Mouse (Mus musculus) forebrain, embryonic 16.5 days (tissue): Measurements from ENCODE around the gene Slc4a1. TPM values are rescaled to one million over a fixed set of nuclear protein-coding genes. Genes with fewer than 3 reads are reported as not detected.
"Not testable (repeated sequence)": the region's sequence is repeated elsewhere in the genome, so short reads cannot be mapped to it uniquely, and the experiment has no call there.

Source experiments
- ATAC-seq: fragments of 200-750 bp; cut with Nextera tagmentation; 2 replicates; pipeline ENCODE4 v1.8.0; 2017; ENCODE audit warnings: mild to moderate bottlenecking, moderate library complexity
- H3K27ac ChIP-seq: fragments of 300-500 bp; sonication (generic); 2 replicates; pipeline ENCODE4 v1.5.1; 2014; ENCODE audit warnings: low read length, control low read depth
- H3K27me3 ChIP-seq: fragments of 300-500 bp; sonication (generic); replicated peaks from 2 replicates; pipeline ENCODE4 v1.6.1; 2014; ENCODE audit warnings: low read length; ENCODE audit not compliant: control insufficient read depth, insufficient read depth
- H3K36me3 ChIP-seq: fragments of 300-500 bp; sonication (generic); 2 replicates; pipeline ENCODE4 v1.6.1; 2014; ENCODE audit not compliant: control insufficient read depth, insufficient read depth
- H3K4me1 ChIP-seq: fragments of 300-500 bp; sonication (generic); replicated peaks from 2 replicates; pipeline ENCODE4 v1.6.1; 2014; ENCODE audit warnings: low read length; ENCODE audit not compliant: control insufficient read depth, insufficient read depth
- H3K4me2 ChIP-seq: fragments of 300-500 bp; sonication (generic); 2 replicates; pipeline ENCODE4 v1.6.1; 2014; ENCODE audit warnings: mild to moderate bottlenecking, low read length, control low read depth
- H3K4me3 ChIP-seq: fragments of 300-500 bp; sonication (generic); replicated peaks from 2 replicates; pipeline ENCODE4 v1.5.1; 2014; ENCODE audit warnings: mild to moderate bottlenecking, low read length, control low read depth
- H3K9ac ChIP-seq: fragments of 300-500 bp; sonication (generic); replicated peaks from 2 replicates; pipeline ENCODE4 v1.6.1; 2014; ENCODE audit warnings: low read depth, low read length, control low read depth
- H3K9me3 ChIP-seq: fragments of 300-500 bp; sonication (generic); 2 replicates; pipeline ENCODE4 v1.6.1; 2016; ENCODE audit warnings: low read length; ENCODE audit not compliant: control insufficient read depth
- whole genome bisulfite sequencing: fragments of 180-500 bp; shearing (Covaris S2); extraction: QIAGEN DNeasy Blood & Tissue Kit; methylation state at CpG from one replicate; pipeline ENCODE4 v1.1.7; 2014; 5-methylcytosine and 5-hydroxymethylcytosine counted together
- polyA plus RNA-seq: library from polyadenylated mRNA; unstranded; fragments of >200 nt; fragmentation: Nextera tagmentation; extraction: Ambion mirVana; gene quantifications from 2 replicates; pipeline ENCODE4 v1.2.1, GENCODE M21; 2015

Gene Slc4a1
- 2.0 and 2.9 TPM in 2 replicates for polyA plus RNA-seq

- not testable (repeated sequence) for H3K9ac ChIP-seq, H3K4me1 ChIP-seq, ATAC-seq, H3K27me3 ChIP-seq, H3K4me3 ChIP-seq, H3K4me2 ChIP-seq, H3K27ac ChIP-seq, H3K9me3 ChIP-seq, H3K36me3 ChIP-seq
- 82% methylated on average over 8 of the region's 8 CpGs for WGBS
These were observed at the start of gene Slc4a1 for GRCm38 (mm10) chr11:102366103-102366502. Slc4a1 (minus strand) TSS chr11:102366203.

- H3K36me3 ChIP-seq, result no peaks in the 10 kb centered on the region
- no peaks in the 10 kb centered on the region for H3K27me3 ChIP-seq
- no peak for ATAC-seq
- WGBS, result 76% methylated on average over 10 of the region's 10 CpGs
- H3K9ac ChIP-seq, result no peak overlapping the region
- no peak overlapping the region for H3K27ac ChIP-seq
- H3K9me3 ChIP-seq, result no peaks in the 10 kb centered on the region
- no peak overlapping the region for H3K4me3 ChIP-seq
- no peak overlapping the region for H3K4me2 ChIP-seq
- H3K4me1 ChIP-seq, result 0 out of 2 replicates have a peak, but pooled peaks cover 2% of the 10 kb centered on the region
These were observed 49.2 kb upstream of the Slc4a1 start for GRCm38 (mm10) chr11:102415034-102415802.

DNA sequence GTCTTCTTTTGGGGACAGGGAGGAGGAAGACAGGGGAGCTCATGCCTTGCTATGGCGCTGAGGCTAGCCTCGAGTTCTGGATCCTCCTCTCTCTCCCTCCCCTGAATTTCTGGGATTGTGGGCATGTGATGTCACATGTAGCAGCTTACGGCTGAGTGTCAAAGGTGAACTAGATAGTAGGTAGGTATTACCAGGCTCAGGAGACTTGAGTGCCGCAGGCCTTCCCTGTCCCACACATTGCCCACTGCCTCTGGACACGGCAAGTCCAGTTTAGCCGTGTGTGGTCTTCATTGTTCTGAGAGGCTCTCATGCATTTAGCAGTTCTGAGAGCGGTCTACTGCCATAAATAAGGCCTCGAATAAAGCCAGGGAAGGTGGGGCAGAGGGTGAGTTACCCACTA, 47.1 kb upstream of the Slc4a1 start:
- H3K4me3 ChIP-seq, result no peak overlapping the region
- no peaks in the 10 kb centered on the region for H3K36me3 ChIP-seq
- no peak for ATAC-seq
- WGBS, result 75% methylated on average over 8 of the region's 8 CpGs
- H3K9me3 ChIP-seq, result no peaks in the 10 kb centered on the region
- H3K27ac ChIP-seq, result no peak overlapping the region
- no peak overlapping the region for H3K4me2 ChIP-seq
- H3K4me1 ChIP-seq, result peaks cover 5% of the 10 kb centered on the region
- no peaks in the 10 kb centered on the region for H3K27me3 ChIP-seq
- no peak overlapping the region for H3K9ac ChIP-seq

GRCm38 (mm10) chr11:102411704-102412103, 45.7 kb upstream of the Slc4a1 start:
- Histone ChIP-seq H3K36me3 (no peaks in the 10 kb centered on the region), H3K9me3 (no peaks in the 10 kb centered on the region), H3K4me2 (no peak overlapping the region), H3K27ac (no peak overlapping the region), H3K27me3 (no peaks in the 10 kb centered on the region), H3K9ac (no peak overlapping the region), H3K4me1 (peaks cover 11% of the 10 kb centered on the region), H3K4me3 (no peak overlapping the region)
- WGBS, result 8% methylated on average over 11 of the region's 11 CpGs
- ATAC-seq, result peak; percentile 15; the same call in 1 of the 2 replicates

DNA sequence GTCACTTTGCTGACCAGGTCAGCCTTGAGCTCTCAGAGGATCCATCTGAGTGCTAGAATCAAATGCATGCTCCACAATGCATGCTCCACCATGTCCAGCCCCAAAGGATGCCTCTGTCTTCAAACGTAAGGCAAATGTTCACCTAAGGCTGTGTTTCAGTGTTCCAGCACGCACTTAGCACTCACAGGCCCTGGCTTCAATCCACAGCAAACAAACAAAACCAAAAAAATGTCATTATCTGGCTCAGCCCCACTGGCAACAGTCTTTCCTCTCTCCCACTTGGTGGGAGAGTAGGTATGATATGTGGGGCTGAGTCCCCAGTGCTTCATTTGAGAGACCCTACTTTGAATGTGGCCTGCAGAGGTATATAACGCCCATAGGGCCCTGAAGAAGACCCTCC, 45.1 kb upstream of the Slc4a1 start:
- H3K9me3 ChIP-seq, result no peaks in the 10 kb centered on the region
- no peak overlapping the region for H3K9ac ChIP-seq
- H3K4me1 ChIP-seq, result peaks cover 17% of the 10 kb centered on the region
- H3K4me3 ChIP-seq, result no peak overlapping the region
- no peak overlapping the region for H3K4me2 ChIP-seq
- 80% methylated on average over 3 of the region's 3 CpGs for WGBS
- no peaks in the 10 kb centered on the region for H3K27me3 ChIP-seq
- no peak for ATAC-seq
- H3K36me3 ChIP-seq, result no peaks in the 10 kb centered on the region
- H3K27ac ChIP-seq, result no peak overlapping the region

DNA sequence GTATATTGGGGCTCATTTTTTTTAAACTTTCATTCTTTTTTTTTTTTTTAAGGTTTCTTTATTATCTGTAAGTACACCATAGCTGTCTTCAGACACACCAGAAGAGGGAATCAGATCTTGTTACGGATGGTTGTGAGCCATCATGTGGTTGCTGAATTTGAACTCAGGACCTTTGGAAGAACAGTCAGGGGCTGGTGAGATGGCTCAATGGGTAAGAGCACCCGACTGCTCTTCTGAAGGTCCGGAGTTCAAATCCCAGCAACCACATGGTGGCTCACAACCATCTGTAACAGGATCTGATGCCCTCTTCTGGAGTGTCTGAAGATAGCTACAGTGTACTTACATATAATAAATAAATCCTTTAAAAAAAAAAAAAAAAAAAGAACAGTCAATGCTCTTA, 44.3 kb upstream of the Slc4a1 start:
- not testable (repeated sequence) for H3K4me2 ChIP-seq, H3K4me3 ChIP-seq, H3K36me3 ChIP-seq, H3K9ac ChIP-seq, H3K27me3 ChIP-seq, ATAC-seq, H3K9me3 ChIP-seq, H3K27ac ChIP-seq
- 91% methylated on average over 3 of the region's 3 CpGs for WGBS
- H3K4me1 ChIP-seq, result peaks cover 24% of the 10 kb centered on the region

GRCm38 (mm10) chr11:102409795-102410330, 43.9 kb upstream of the Slc4a1 start:
- no peaks in the 10 kb centered on the region for H3K27me3 ChIP-seq
- H3K36me3 ChIP-seq, result no peaks in the 10 kb centered on the region
- no peak overlapping the region for H3K9ac ChIP-seq
- H3K4me1 ChIP-seq, result peaks cover 27% of the 10 kb centered on the region
- H3K4me2 ChIP-seq, result no peak overlapping the region
- no peak overlapping the region for H3K27ac ChIP-seq
- no peak overlapping the region for H3K4me3 ChIP-seq
- 77% methylated on average over 3 of the region's 3 CpGs for WGBS
- no peaks in the 10 kb centered on the region for H3K9me3 ChIP-seq
- no peak for ATAC-seq

GRCm38 (mm10) chr11:102408888-102409794, 43.1 kb upstream of the Slc4a1 start:
- Histone ChIP-seq H3K4me2 (peak overlapping the region; percentile 90), H3K27me3 (no peaks in the 10 kb centered on the region), H3K9me3 (no peaks in the 10 kb centered on the region), H3K4me3 (peak overlapping the region; percentile 56), H3K4me1 (peaks cover 31% of the 10 kb centered on the region), H3K9ac (0 out of 2 replicates have a peak overlapping the region, but pooled peaks have one; percentile 9), H3K27ac (no peak overlapping the region; the same call in 1 of the 2 replicates), H3K36me3 (no peaks in the 10 kb centered on the region)
- ATAC-seq, result no peak
- WGBS, result 40% methylated on average over 15 of the region's 15 CpGs

- Histone ChIP-seq H3K9me3 (no peaks in the 10 kb centered on the region), H3K4me2 (peak overlapping the region; percentile 90), H3K4me3 (peak overlapping the region; percentile 56), H3K4me1 (peaks cover 31% of the 10 kb centered on the region), H3K36me3 (peaks cover 2% of the 10 kb centered on the region; the same call in 1 of the 2 replicates), H3K27me3 (no peaks in the 10 kb centered on the region), H3K27ac (peak overlapping the region; percentile 71), H3K9ac (peak overlapping the region; percentile 9; the same call in 1 of the 2 replicates)
- peak; percentile 96 for ATAC-seq
- WGBS, result 0% methylated on average over 32 of the region's 32 CpGs
These were observed 42.4 kb upstream of the Slc4a1 start for GRCm38 (mm10) chr11:102408344-102408876.
